Mouse (Mus musculus) liver, postnatal 0 days (tissue): ENCODE measurements around the gene Cenpt.

Source experiments
- CTCF ChIP-seq: sonication (generic); IDR thresholded peaks from 2 replicates; pipeline ENCODE4 v1.5.1; 2016; ENCODE audit warnings: antibody characterized with exemption, low read depth
- EP300 ChIP-seq: IDR thresholded peaks from 2 replicates; pipeline ENCODE4 v1.6.1; 2016; ENCODE audit warnings: antibody characterized with exemption, low read depth, mild to moderate bottlenecking

DNA sequence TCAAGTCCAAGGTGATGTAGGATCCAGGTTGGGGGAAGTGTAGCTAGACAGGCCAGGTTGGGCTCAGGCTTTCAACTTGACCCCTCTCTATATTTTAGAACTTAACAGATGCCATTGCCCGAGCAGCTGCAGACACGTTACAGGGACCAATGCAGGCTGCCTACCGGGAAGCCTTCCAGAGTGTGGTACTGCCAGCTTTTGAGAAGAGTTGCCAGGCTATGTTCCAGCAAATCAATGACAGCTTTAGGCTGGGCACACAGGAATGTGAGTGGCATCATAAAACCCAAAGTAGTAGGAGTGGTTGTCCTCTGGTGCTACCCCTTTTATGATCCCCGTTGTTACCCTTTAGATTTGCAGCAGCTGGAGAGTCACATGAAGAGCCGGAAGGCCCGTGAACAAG is 37.8 kb upstream of the Cenpt start:
- TF ChIP-seq CTCF (no peak), EP300 (no peak)
